Mouse (Mus musculus) lung, postnatal 14 days (tissue): ENCODE data around the gene Majin.

Source experiments
- DNase-seq: peaks from one replicate; pipeline ENCODE4 v3.0.0; 2021

The Majin gene

GRCm38 (mm10) chr19:6230411-6230810 lies 46.2 kb downstream of the Majin start:
- no peak for DNase-seq

GRCm38 (mm10) chr19:6231036-6231435 lies 46.8 kb downstream of the Majin start:
- no peak for DNase-seq

- DNase-seq, result no peak
Observed at GRCm38 (mm10) chr19:6233647-6234046, 49.5 kb downstream of the Majin start.

GRCm38 (mm10) chr19:6234337-6235083 lies 50.3 kb downstream of the Majin start:
- peak; percentile 13 for DNase-seq

GRCm38 (mm10) chr19:6235084-6236052 lies 51.2 kb downstream of the Majin start, which contains the start of gene Ppp2r5b:
Ppp2r5b (minus strand) TSS chr19:6235872.
- DNase-seq, result peak; percentile 97

- DNase-seq, result peak; percentile 93
Observed at GRCm38 (mm10) chr19:6236053-6236441, 51.9 kb downstream of the Majin start.

GRCm38 (mm10) chr19:6236842-6237241 lies 52.7 kb downstream of the Majin start:
- DNase-seq, result no peak

GRCm38 (mm10) chr19:6238740-6239139 lies 54.6 kb downstream of the Majin start:
- DNase-seq, result no peak

GRCm38 (mm10) chr19:6240136-6240535 lies 55.9 kb downstream of the Majin start:
- no peak for DNase-seq

- DNase-seq, result no peak
Observed at GRCm38 (mm10) chr19:6240725-6241124, 56.5 kb downstream of the Majin start.

GRCm38 (mm10) chr19:6241274-6242107 lies 57.3 kb downstream of the Majin start, which contains the start of gene Atg2a:
Atg2a (plus strand) TSS chr19:6241668.
- peak; percentile 99 for DNase-seq

GRCm38 (mm10) chr19:6242281-6242680 lies 58.1 kb downstream of the Majin start:
- DNase-seq, result peak; percentile 57

- DNase-seq, result no peak
Observed at GRCm38 (mm10) chr19:6243226-6243625, 59.0 kb downstream of the Majin start.

- DNase-seq, result no peak
Observed at GRCm38 (mm10) chr19:6245806-6246205, 61.6 kb downstream of the Majin start.

- DNase-seq, result no peak
Observed at GRCm38 (mm10) chr19:6247526-6248300, 63.5 kb downstream of the Majin start.

- no peak for DNase-seq
Observed at GRCm38 (mm10) chr19:6253021-6253420, 68.8 kb downstream of the Majin start.

- DNase-seq, result no peak
Observed at GRCm38 (mm10) chr19:6260428-6260827, 76.2 kb downstream of the Majin start.

- no peak for DNase-seq
Observed at GRCm38 (mm10) chr19:6260946-6261345, 76.8 kb downstream of the Majin start.

GRCm38 (mm10) chr19:6261379-6261778 lies 77.2 kb downstream of the Majin start:
- DNase-seq, result no peak

- peak; percentile 79 for DNase-seq
Observed at GRCm38 (mm10) chr19:6262222-6262621, 78.0 kb downstream of the Majin start.

- no peak for DNase-seq
Observed at GRCm38 (mm10) chr19:6262839-6263433, 78.7 kb downstream of the Majin start.
